Mouse (Mus musculus): ENCODE results near the gene Nptx2. TPM values are rescaled to one million over a fixed set of nuclear protein-coding genes. Genes with fewer than 3 reads are reported as not detected.

The Nptx2 gene
- total and polyA plus RNA-seq, 3 experiments = not detected

DNA sequence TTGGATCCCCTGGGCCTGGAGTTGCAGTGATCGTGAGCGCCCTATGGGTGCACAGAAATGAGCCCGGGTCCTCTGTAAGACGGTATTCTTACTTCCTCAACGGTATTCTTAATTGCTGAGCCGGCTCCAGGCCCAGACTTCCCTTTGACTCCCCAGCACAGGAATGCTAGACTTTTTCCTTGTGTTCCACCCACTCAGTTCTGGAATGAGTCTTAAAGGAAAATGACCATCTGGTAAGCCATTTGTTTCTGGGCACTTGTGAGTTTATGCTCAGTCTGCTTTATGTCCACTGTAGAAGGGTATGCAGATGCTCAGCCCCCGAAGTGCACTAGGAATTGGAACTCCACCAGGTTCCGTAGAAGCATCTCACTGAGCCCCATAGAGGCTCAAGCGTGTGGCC, 4.3 kb downstream of the Nptx2 start:
- Histone ChIP-seq H3K9me3 (replicated peaks; ENCODE audit: insufficient read depth, low read length) (no peaks in the 10 kb centered on the region), H3K9ac (ENCODE audit: control insufficient read depth, low read depth, low read length, poor library complexity, severe bottlenecking) (no peak overlapping the region), H3K27me3 (ENCODE audit: control insufficient read depth in 1 of 2, insufficient read depth in 2 of 2, low read length in 2 of 2) (no peaks in the 10 kb centered on the region), H3K4me1 (ENCODE audit: control insufficient read depth in 1 of 2, insufficient read depth in 2 of 2, low read length in 2 of 2) (no peaks in the 10 kb centered on the region), H3K79me2 (ENCODE audit: control insufficient read depth, insufficient read depth, low read length, poor library complexity) (no peaks in the 10 kb centered on the region), H3K27ac (ENCODE audit: control insufficient read depth, low read depth, low read length) (no peak overlapping the region), H3K4me3 (ENCODE audit: control insufficient read depth in 1 of 2, insufficient read depth in 1 of 2, low read depth in 2 of 2, low read length in 2 of 2) (no peak overlapping the region), H3K36me3 (ENCODE audit: control insufficient read depth in 1 of 2, insufficient read depth in 2 of 2, low read length in 2 of 2) (no peaks in the 10 kb centered on the region)
- DNase-seq (ENCODE audit: low read depth, low spot score) = no peak
- no peak for TF ChIP-seq POLR2AphosphoS2 (IDR thresholded peaks at IDR 0.05; ENCODE audit: low read length)
- no peak for TF ChIP-seq MEF2A (IDR thresholded peaks at IDR 0.05; ENCODE audit: extremely low read depth, insufficient replicate concordance, low read depth, low read length, poor library complexity, severe bottlenecking)
- no peak for TF ChIP-seq CTCF (IDR thresholded peaks at IDR 0.05 in 2 of 3, conservative IDR thresholded peaks at IDR 0.05 in 1 of 3; ENCODE audit: control insufficient read depth in 1 of 3, insufficient read depth in 1 of 3, low read depth in 2 of 3, low read length in 3 of 3, poor library complexity in 1 of 3, severe bottlenecking in 1 of 3)
- no peak for TF ChIP-seq TBP (IDR thresholded peaks at IDR 0.05; ENCODE audit: low read depth, low read length)
- TF ChIP-seq NELFE (IDR thresholded peaks at IDR 0.05; ENCODE audit: low read depth, low read length) = no peak

DNA sequence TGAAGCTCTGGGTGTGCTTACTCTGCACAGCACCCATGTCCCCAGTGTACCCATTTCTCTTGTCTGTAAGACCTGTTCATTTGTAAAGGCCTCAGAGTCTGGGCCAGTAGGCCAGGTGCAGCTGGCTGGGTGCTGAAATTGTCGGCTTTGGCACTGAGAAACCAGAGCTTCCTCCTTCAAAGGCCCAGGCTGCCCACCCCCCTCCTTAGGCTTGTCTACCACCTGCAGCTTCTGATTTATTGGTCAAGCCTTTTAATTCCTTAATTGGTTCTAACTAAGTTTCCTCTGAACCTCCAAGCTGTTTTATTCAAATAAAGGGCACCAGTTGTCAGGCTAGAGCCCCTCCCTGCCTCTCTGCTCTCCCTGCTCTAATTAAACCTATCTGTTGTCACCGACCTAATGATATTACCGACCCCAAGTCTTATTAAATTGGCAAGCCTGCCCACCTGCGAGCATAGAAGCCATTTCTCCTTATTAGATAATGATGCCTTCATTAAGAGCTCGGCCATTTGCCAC, 5.0 kb downstream of the Nptx2 start:
- no peak overlapping the region for H3K27ac ChIP-seq (ENCODE audit: control insufficient read depth, low read depth, low read length)
- H3K27me3 ChIP-seq (ENCODE audit: control insufficient read depth in 1 of 2, insufficient read depth in 2 of 2, low read length in 2 of 2) = no peaks in the 10 kb centered on the region
- H3K79me2 ChIP-seq (ENCODE audit: control insufficient read depth, insufficient read depth, low read length, poor library complexity) = no peaks in the 10 kb centered on the region
- no peaks in the 10 kb centered on the region for H3K36me3 ChIP-seq (ENCODE audit: control insufficient read depth in 1 of 2, insufficient read depth in 2 of 2, low read length in 2 of 2)
- no peaks in the 10 kb centered on the region for H3K4me1 ChIP-seq (ENCODE audit: control insufficient read depth in 1 of 2, insufficient read depth in 2 of 2, low read length in 2 of 2)
- no peak overlapping the region for H3K4me3 ChIP-seq (ENCODE audit: control insufficient read depth in 1 of 2, insufficient read depth in 1 of 2, low read depth in 2 of 2, low read length in 2 of 2)
- no peak for DNase-seq (ENCODE audit: low read depth, low spot score)
- TF ChIP-seq HCFC1 (IDR thresholded peaks at IDR 0.05; ENCODE audit: low read depth, low read length) (no peak), SMC3 (IDR thresholded peaks at IDR 0.05; ENCODE audit: low read depth, low read length) (no peak), TBP (IDR thresholded peaks at IDR 0.05; ENCODE audit: low read depth, low read length) (no peak), ELF1 (IDR thresholded peaks at IDR 0.05; ENCODE audit: low read depth, low read length) (no peak), JUND (IDR thresholded peaks at IDR 0.05; ENCODE audit: low read depth, low read length) (no peak), NELFE (IDR thresholded peaks at IDR 0.05; ENCODE audit: low read depth, low read length) (no peak)
- H3K9ac ChIP-seq (ENCODE audit: control insufficient read depth, low read depth, low read length, poor library complexity, severe bottlenecking) = no peak overlapping the region
- no peaks in the 10 kb centered on the region for H3K9me3 ChIP-seq (replicated peaks; ENCODE audit: insufficient read depth, low read length)

DNA sequence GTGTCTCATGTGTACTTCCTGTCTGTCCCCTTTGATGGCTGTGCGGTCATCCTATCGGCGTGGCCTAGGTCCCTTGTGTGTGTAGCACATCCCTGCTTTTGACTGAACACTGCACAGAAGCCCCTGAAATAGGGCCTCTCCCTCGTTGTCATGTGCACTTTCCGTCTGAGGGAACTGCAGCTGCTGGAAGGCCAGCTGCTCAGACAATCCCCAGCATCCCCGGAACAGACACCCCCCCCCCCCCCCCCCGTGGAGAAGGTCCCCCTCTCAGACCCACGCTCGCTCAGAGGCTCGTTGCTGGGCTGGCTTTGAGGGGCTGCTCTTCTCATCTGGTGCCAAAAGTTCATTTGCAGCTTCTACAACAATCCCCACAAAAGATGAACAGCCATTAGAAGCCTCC, 11.0 kb downstream of the Nptx2 start:
- Histone ChIP-seq H3K79me2 (ENCODE audit: control insufficient read depth, insufficient read depth, low read length, poor library complexity) (no peaks in the 10 kb centered on the region), H3K9ac (ENCODE audit: control insufficient read depth, low read depth, low read length, poor library complexity, severe bottlenecking) (no peak overlapping the region), H3K27me3 (ENCODE audit: control insufficient read depth in 1 of 2, insufficient read depth in 2 of 2, low read length in 2 of 2) (no peaks in the 10 kb centered on the region), H3K27ac (ENCODE audit: control insufficient read depth, low read depth, low read length) (no peak overlapping the region), H3K4me3 (ENCODE audit: control insufficient read depth in 1 of 2, insufficient read depth in 1 of 2, low read depth in 2 of 2, low read length in 2 of 2) (no peak overlapping the region), H3K9me3 (replicated peaks; ENCODE audit: insufficient read depth, low read length) (no peaks in the 10 kb centered on the region), H3K4me1 (ENCODE audit: control insufficient read depth in 1 of 2, insufficient read depth in 2 of 2, low read length in 2 of 2) (no peaks in the 10 kb centered on the region), H3K36me3 (ENCODE audit: control insufficient read depth in 1 of 2, insufficient read depth in 2 of 2, low read length in 2 of 2) (no peaks in the 10 kb centered on the region)
- no peak for DNase-seq (ENCODE audit: low read depth, low spot score)
- TF ChIP-seq EP300 (IDR thresholded peaks at IDR 0.05; ENCODE audit: low read depth in 1 of 2, low read length in 2 of 2) = no peak
- TF ChIP-seq POLR2A (IDR thresholded peaks at IDR 0.05; ENCODE audit: control insufficient read depth in 1 of 2, insufficient read depth in 1 of 2, low read depth in 1 of 2, low read length in 2 of 2, poor library complexity in 1 of 2) = no peak
- TF ChIP-seq ZNF384 (IDR thresholded peaks at IDR 0.05; ENCODE audit: low read depth, low read length) = no peak
- no peak for TF ChIP-seq MAX (IDR thresholded peaks at IDR 0.05; ENCODE audit: low read length)
- TF ChIP-seq POLR2AphosphoS2 (IDR thresholded peaks at IDR 0.05; ENCODE audit: low read length) = no peak
- no peak for TF ChIP-seq CTCF (IDR thresholded peaks at IDR 0.05 in 2 of 3, conservative IDR thresholded peaks at IDR 0.05 in 1 of 3; ENCODE audit: control insufficient read depth in 1 of 3, insufficient read depth in 1 of 3, low read depth in 2 of 3, low read length in 3 of 3, poor library complexity in 1 of 3, severe bottlenecking in 1 of 3)
- no peak for TF ChIP-seq ELF1 (IDR thresholded peaks at IDR 0.05; ENCODE audit: low read depth, low read length)
- no peak for TF ChIP-seq ZC3H11A (IDR thresholded peaks at IDR 0.05; ENCODE audit: low read depth, low read length)
- no peak for TF ChIP-seq USF1 (IDR thresholded peaks at IDR 0.05; ENCODE audit: low read depth, low read length)
- no peak for TF ChIP-seq GATA1 (IDR thresholded peaks at IDR 0.05; ENCODE audit: low read depth, low read length)
- TF ChIP-seq RCOR1 (IDR thresholded peaks at IDR 0.05; ENCODE audit: low read depth, low read length) = no peak
- no peak for TF ChIP-seq TBP (IDR thresholded peaks at IDR 0.05; ENCODE audit: low read depth, low read length)

Data from MEL (cell line).